Mouse (Mus musculus) c-Kit-negative CD71-positive TER-119-positive erythroid progenitor cells, embryonic 14.5 days (primary cell): ENCODE measurements around the gene Lekr1.

Source experiments
- DNase-seq: peaks from one replicate; pipeline ENCODE4 v3.0.0-alpha.2; 2013; ENCODE audit warnings: low read depth, low spot score

Gene Lekr1

GRCm38 (mm10) chr3:65656451-65656850 lies 9.6 kb upstream of the Lekr1 start:
- no peak for DNase-seq

- no peak for DNase-seq
Observed at GRCm38 (mm10) chr3:65656902-65657660, 8.9 kb upstream of the Lekr1 start.

- no peak for DNase-seq
Observed at GRCm38 (mm10) chr3:65658081-65658612, 7.9 kb upstream of the Lekr1 start.

GRCm38 (mm10) chr3:65658721-65659619 lies 7.1 kb upstream of the Lekr1 start:
- DNase-seq, result no peak

GRCm38 (mm10) chr3:65659620-65659932 lies 6.5 kb upstream of the Lekr1 start:
- DNase-seq, result no peak

- no peak for DNase-seq
Observed at GRCm38 (mm10) chr3:65660336-65660735, 5.7 kb upstream of the Lekr1 start.

- DNase-seq, result no peak
Observed at GRCm38 (mm10) chr3:65661731-65662130, 4.3 kb upstream of the Lekr1 start.

- DNase-seq, result no peak
Observed at GRCm38 (mm10) chr3:65663176-65663575, 2.9 kb upstream of the Lekr1 start.

GRCm38 (mm10) chr3:65670216-65670615 lies 4.2 kb downstream of the Lekr1 start:
- DNase-seq, result no peak

GRCm38 (mm10) chr3:65673725-65674124 lies 7.7 kb downstream of the Lekr1 start:
- DNase-seq, result no peak

- no peak for DNase-seq
Observed at GRCm38 (mm10) chr3:65680612-65681011, 14.6 kb downstream of the Lekr1 start.

- DNase-seq, result no peak
Observed at GRCm38 (mm10) chr3:65689705-65690104, 23.7 kb downstream of the Lekr1 start.

- no peak for DNase-seq
Observed at GRCm38 (mm10) chr3:65690850-65691249, 24.8 kb downstream of the Lekr1 start.

- no peak for DNase-seq
Observed at GRCm38 (mm10) chr3:65699704-65700103, 33.7 kb downstream of the Lekr1 start.

- DNase-seq, result no peak
Observed at GRCm38 (mm10) chr3:65714372-65714771, 48.3 kb downstream of the Lekr1 start.

- DNase-seq, result no peak
Observed at GRCm38 (mm10) chr3:65717406-65717805, 51.4 kb downstream of the Lekr1 start.

- no peak for DNase-seq
Observed at GRCm38 (mm10) chr3:65722897-65723296, 56.9 kb downstream of the Lekr1 start.

GRCm38 (mm10) chr3:65723664-65724063 lies 57.6 kb downstream of the Lekr1 start:
- DNase-seq, result no peak

- no peak for DNase-seq
Observed at GRCm38 (mm10) chr3:65737816-65738215, 71.8 kb downstream of the Lekr1 start.

GRCm38 (mm10) chr3:65744936-65745335 lies 78.9 kb downstream of the Lekr1 start:
- DNase-seq, result no peak

GRCm38 (mm10) chr3:65764511-65765508 lies 98.8 kb downstream of the Lekr1 start:
- DNase-seq, result no peak
